Mouse (Mus musculus): ENCODE data around the gene Lif. TPM values are rescaled to one million over a fixed set of nuclear protein-coding genes. Genes with fewer than 3 reads are reported as not detected.

Lif gene
- polyA plus RNA-seq, 1 experiment from 2014 or later: not detected

- no peaks in the 10 kb centered on the region for H3K9me3 ChIP-seq
- no peaks in the 10 kb centered on the region for H3K36me3 ChIP-seq (replicated peaks)
- H3K4me1 ChIP-seq: no peaks in the 10 kb centered on the region
- no peak overlapping the region for H3K9ac ChIP-seq
- no peak overlapping the region for H3K4me2 ChIP-seq
- H3K27me3 ChIP-seq (replicated peaks): no peaks in the 10 kb centered on the region
- WGBS: 67% methylated on average over 3 of the region's 3 CpGs
- H3K4me3 ChIP-seq: no peak overlapping the region
- no peak overlapping the region for H3K27ac ChIP-seq
- no peak for ATAC-seq (replicated peaks)
Observed at GRCm38 (mm10) chr11:4251376-4251775, 6.0 kb upstream of the Lif start.

- no peak overlapping the region for H3K27ac ChIP-seq
- H3K4me3 ChIP-seq: no peak overlapping the region
- no peak overlapping the region for H3K4me2 ChIP-seq
- H3K36me3 ChIP-seq (replicated peaks): no peaks in the 10 kb centered on the region
- H3K4me1 ChIP-seq: no peaks in the 10 kb centered on the region
- H3K27me3 ChIP-seq (replicated peaks): no peaks in the 10 kb centered on the region; the same call in 1 of the 2 replicates
- no peak for ATAC-seq (replicated peaks)
- 57% methylated on average over 2 of the region's 2 CpGs for WGBS
- H3K9me3 ChIP-seq: no peaks in the 10 kb centered on the region
- H3K9ac ChIP-seq: no peak overlapping the region
Observed at GRCm38 (mm10) chr11:4252886-4253285, 4.5 kb upstream of the Lif start.

GRCm38 (mm10) chr11:4257756-4258155, 399 bp downstream of the Lif start:
- Histone ChIP-seq H3K36me3 (replicated peaks) (no peaks in the 10 kb centered on the region), H3K4me3 (no peak overlapping the region), H3K9ac (no peak overlapping the region), H3K27ac (no peak overlapping the region), H3K9me3 (no peaks in the 10 kb centered on the region), H3K4me1 (peaks cover 6% of the 10 kb centered on the region), H3K27me3 (replicated peaks) (no peaks in the 10 kb centered on the region; the same call in 1 of the 2 replicates), H3K4me2 (no peak overlapping the region)
- ATAC-seq (replicated peaks): no peak
- WGBS: 52% methylated on average over 5 of the region's 5 CpGs

GRCm38 (mm10) chr11:4258657-4259082, 1.3 kb downstream of the Lif start:
- ATAC-seq (replicated peaks): peak; percentile 68
- WGBS: 3% methylated on average over 7 of the region's 7 CpGs

GRCm38 (mm10) chr11:4260463-4261187, 3.3 kb downstream of the Lif start:
- Histone ChIP-seq H3K9ac (no peak overlapping the region), H3K36me3 (replicated peaks) (no peaks in the 10 kb centered on the region), H3K4me3 (no peak overlapping the region), H3K4me2 (peak overlapping the region; percentile 7; the same call in 1 of the 2 replicates), H3K4me1 (peaks cover 6% of the 10 kb centered on the region), H3K9me3 (no peaks in the 10 kb centered on the region), H3K27ac (no peak overlapping the region), H3K27me3 (replicated peaks) (peaks cover 17% of the 10 kb centered on the region)
- ATAC-seq (replicated peaks): no peak
- WGBS: 38% methylated on average over 14 of the region's 14 CpGs

More at GRCm38 (mm10) chr11:4258657-4259082, 1.3 kb downstream of the Lif start:
- Histone ChIP-seq H3K36me3 (replicated peaks) (no peaks in the 10 kb centered on the region), H3K27me3 (replicated peaks) (no peaks in the 10 kb centered on the region; the same call in 1 of the 2 replicates), H3K27ac (no peak overlapping the region), H3K4me3 (peak overlapping the region; percentile 24), H3K4me1 (peaks cover 6% of the 10 kb centered on the region), H3K4me2 (peak overlapping the region; percentile 52), H3K9me3 (no peaks in the 10 kb centered on the region), H3K9ac (no peak overlapping the region)

GRCm38 (mm10) chr11:4261188-4261494, 3.8 kb downstream of the Lif start:
- H3K9me3 ChIP-seq: no peaks in the 10 kb centered on the region
- ATAC-seq (replicated peaks): 0 out of 2 replicates have a peak, but pooled peaks have one; percentile 9
- H3K9ac ChIP-seq: no peak overlapping the region
- peaks cover 10% of the 10 kb centered on the region for H3K4me1 ChIP-seq
- no peaks in the 10 kb centered on the region for H3K36me3 ChIP-seq (replicated peaks)
- peaks cover 22% of the 10 kb centered on the region for H3K27me3 ChIP-seq (replicated peaks)
- WGBS: 39% methylated on average over 7 of the region's 7 CpGs
- H3K4me3 ChIP-seq: no peak overlapping the region
- no peak overlapping the region for H3K27ac ChIP-seq
- no peak overlapping the region for H3K4me2 ChIP-seq

- WGBS: 29% methylated on average over 5 of the region's 5 CpGs
- H3K4me1 ChIP-seq: peaks cover 17% of the 10 kb centered on the region
Observed at GRCm38 (mm10) chr11:4261969-4262368, 4.6 kb downstream of the Lif start.

GRCm38 (mm10) chr11:4262847-4263246, 5.5 kb downstream of the Lif start:
- Histone ChIP-seq H3K9me3 (no peaks in the 10 kb centered on the region), H3K4me3 (no peak overlapping the region), H3K4me1 (peaks cover 20% of the 10 kb centered on the region), H3K4me2 (no peak overlapping the region), H3K36me3 (replicated peaks) (no peaks in the 10 kb centered on the region), H3K27ac (no peak overlapping the region), H3K27me3 (replicated peaks) (peaks cover 37% of the 10 kb centered on the region), H3K9ac (no peak overlapping the region)
- ATAC-seq (replicated peaks): no peak
- WGBS: 13% methylated on average over 7 of the region's 7 CpGs

More at GRCm38 (mm10) chr11:4261969-4262368, 4.6 kb downstream of the Lif start:
- H3K4me3 ChIP-seq: no peak overlapping the region
- H3K36me3 ChIP-seq (replicated peaks): no peaks in the 10 kb centered on the region
- peaks cover 28% of the 10 kb centered on the region for H3K27me3 ChIP-seq (replicated peaks)
- H3K9me3 ChIP-seq: no peaks in the 10 kb centered on the region
- no peak overlapping the region for H3K9ac ChIP-seq
- no peak for ATAC-seq (replicated peaks)
- H3K4me2 ChIP-seq: no peak overlapping the region
- H3K27ac ChIP-seq: no peak overlapping the region

- 36% methylated on average over 1 of the region's 1 CpGs for WGBS
Observed at GRCm38 (mm10) chr11:4263296-4263695, 5.9 kb downstream of the Lif start.

GRCm38 (mm10) chr11:4264066-4264465, 6.7 kb downstream of the Lif start:
- H3K9ac ChIP-seq: no peak overlapping the region
- no peak for ATAC-seq (replicated peaks)
- peaks cover 42% of the 10 kb centered on the region for H3K27me3 ChIP-seq (replicated peaks)
- 68% methylated on average over 7 of the region's 7 CpGs for WGBS
- peaks cover 20% of the 10 kb centered on the region for H3K4me1 ChIP-seq
- no peaks in the 10 kb centered on the region for H3K36me3 ChIP-seq (replicated peaks)
- H3K27ac ChIP-seq: no peak overlapping the region
- no peak overlapping the region for H3K4me3 ChIP-seq
- no peak overlapping the region for H3K4me2 ChIP-seq
- H3K9me3 ChIP-seq: no peaks in the 10 kb centered on the region

More at GRCm38 (mm10) chr11:4263296-4263695, 5.9 kb downstream of the Lif start:
- Histone ChIP-seq H3K4me3 (no peak overlapping the region), H3K9ac (no peak overlapping the region), H3K36me3 (replicated peaks) (no peaks in the 10 kb centered on the region), H3K27me3 (replicated peaks) (peaks cover 41% of the 10 kb centered on the region), H3K9me3 (no peaks in the 10 kb centered on the region), H3K27ac (no peak overlapping the region), H3K4me1 (peaks cover 20% of the 10 kb centered on the region), H3K4me2 (no peak overlapping the region)
- no peak for ATAC-seq (replicated peaks)

GRCm38 (mm10) chr11:4266271-4267201, 9.2 kb downstream of the Lif start:
- Histone ChIP-seq H3K4me3 (peak overlapping the region; percentile 49), H3K27me3 (replicated peaks) (peaks cover 46% of the 10 kb centered on the region), H3K4me1 (peaks cover 19% of the 10 kb centered on the region; the same call in 1 of the 2 replicates), H3K27ac (no peak overlapping the region), H3K9ac (peak overlapping the region; percentile 37), H3K36me3 (replicated peaks) (no peaks in the 10 kb centered on the region), H3K9me3 (no peaks in the 10 kb centered on the region), H3K4me2 (peak overlapping the region; percentile 95)
- ATAC-seq (replicated peaks): no peak
- WGBS: 1% methylated on average over 61 of the region's 61 CpGs

- Histone ChIP-seq H3K4me2 (peak overlapping the region; percentile 95), H3K27me3 (replicated peaks) (peaks cover 46% of the 10 kb centered on the region), H3K9me3 (no peaks in the 10 kb centered on the region), H3K9ac (no peak overlapping the region), H3K4me1 (peaks cover 19% of the 10 kb centered on the region; the same call in 1 of the 2 replicates), H3K4me3 (peak overlapping the region; percentile 49), H3K36me3 (replicated peaks) (no peaks in the 10 kb centered on the region), H3K27ac (no peak overlapping the region)
- 9% methylated on average over 13 of the region's 13 CpGs for WGBS
- no peak for ATAC-seq (replicated peaks)
Observed at GRCm38 (mm10) chr11:4267202-4267578, 9.8 kb downstream of the Lif start.

Data from midbrain, embryonic 15.5 days (tissue).